Mouse (Mus musculus) gastrocnemius, adult 2 months (tissue): ENCODE measurements around the gene Nos1ap. TPM values are rescaled to one million over a fixed set of nuclear protein-coding genes. Genes with fewer than 3 reads are reported as not detected.

Experiments used
- DNase-seq: peaks from one replicate; pipeline ENCODE4 v3.0.0; 2022
- H3K27ac ChIP-seq: fragments of 200-600 bp; 2 replicates; pipeline ENCODE4 v1.8.1; 2022; ENCODE audit warnings: mild to moderate bottlenecking
- H3K4me3 ChIP-seq: fragments of 200-600 bp; 2 replicates; pipeline ENCODE4 v1.8.1; 2022; ENCODE audit warnings: mild to moderate bottlenecking, moderate library complexity
- CTCF ChIP-seq: fragments of 200-600 bp; IDR thresholded peaks from 2 replicates; pipeline ENCODE4 v1.8.1; 2022; ENCODE audit warnings: antibody characterized with exemption, mild to moderate bottlenecking, moderate library complexity
- intact Hi-C: fragments of 180-260 bp; cut with DNase I; formaldehyde crosslinking; loops from one replicate; pipeline ENCODE4 v1.15.1; 2025
- total RNA-seq, 2 experiments: library from RNA; stranded (reverse); gene quantifications; 2 replicates each; pipeline ENCODE4 v1.2.3; 2021

Gene Nos1ap
- total RNA-seq, 2 experiments from 2014 or later: 0.79 to 2.0 TPM

GRCm38 (mm10) chr1:170392771-170393728 lies 196.6 kb downstream of the Nos1ap start:
- intact Hi-C loops: no loop called here
- no peak overlapping the region for H3K27ac ChIP-seq

DNA sequence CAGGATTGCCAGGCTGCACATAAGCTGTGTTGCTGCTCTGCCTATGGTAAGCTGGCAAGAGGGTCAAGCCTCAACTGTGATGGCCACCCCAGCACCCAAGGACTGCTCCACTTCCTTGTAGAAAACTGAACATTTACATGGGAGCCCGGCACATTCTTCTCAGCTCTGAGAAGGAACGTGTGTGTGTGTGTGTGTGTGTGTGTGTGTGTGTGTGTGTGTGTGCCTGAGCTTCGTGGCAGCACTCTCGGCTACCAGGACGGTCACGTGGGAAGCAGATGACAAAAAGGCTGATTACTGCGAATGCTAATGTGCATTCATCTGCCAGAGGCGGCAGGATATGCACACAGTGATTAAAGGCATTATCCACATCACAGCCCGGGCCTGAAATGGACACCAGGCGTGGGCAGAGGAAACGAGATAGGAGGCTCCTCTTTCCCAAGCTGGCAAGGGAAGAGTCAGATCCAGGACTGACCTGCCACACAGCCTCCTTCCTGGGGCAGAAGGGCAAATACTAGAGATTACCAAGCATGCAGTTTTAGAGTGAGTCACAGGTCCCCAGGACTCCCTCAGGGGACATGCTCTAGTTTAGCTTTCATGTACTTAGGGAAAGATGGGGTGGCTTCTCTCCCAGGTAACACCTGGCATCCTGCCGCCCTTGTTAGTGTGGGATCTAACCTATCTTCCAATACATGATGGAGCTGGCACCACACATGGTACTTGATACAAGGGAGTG lies 202.3 kb downstream of the Nos1ap start:
- Histone ChIP-seq H3K4me3 (no peak overlapping the region), H3K27ac (no peak overlapping the region)
- TF ChIP-seq CTCF: no peak
- intact Hi-C loops: no loop called here
- no peak for DNase-seq

More at GRCm38 (mm10) chr1:170392771-170393728, 196.6 kb downstream of the Nos1ap start:
- TF ChIP-seq CTCF: no peak
- no peak for DNase-seq
- no peak overlapping the region for H3K4me3 ChIP-seq

GRCm38 (mm10) chr1:170385416-170385815 lies 204.2 kb downstream of the Nos1ap start:
- DNase-seq: no peak
- no peak overlapping the region for H3K4me3 ChIP-seq
- intact Hi-C loops: no loop called here
- no peak overlapping the region for H3K27ac ChIP-seq
- no peak for TF ChIP-seq CTCF

DNA sequence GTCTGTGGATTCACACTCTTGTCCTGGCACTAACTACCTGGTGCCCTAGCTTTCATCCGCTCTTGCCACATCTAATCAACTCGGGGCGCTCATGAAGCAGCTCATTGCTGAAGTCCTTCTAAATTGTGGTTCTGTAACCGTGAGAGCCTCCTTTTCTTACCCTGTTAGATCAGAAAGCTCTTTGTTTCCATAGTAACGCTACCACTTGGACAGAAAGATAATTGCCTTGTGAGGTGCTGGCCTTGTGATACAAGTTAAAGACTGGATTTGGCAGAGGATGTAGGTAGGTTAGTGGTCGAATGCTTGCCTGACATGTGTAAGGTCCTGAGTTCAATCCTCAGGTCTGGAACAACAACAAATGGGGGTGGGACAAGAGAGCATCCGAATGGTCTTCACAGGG lies 206.1 kb downstream of the Nos1ap start:
- no peak overlapping the region for H3K27ac ChIP-seq
- no peak overlapping the region for H3K4me3 ChIP-seq
- intact Hi-C loops: no loop called here
- no peak for DNase-seq
- no peak for TF ChIP-seq CTCF

DNA sequence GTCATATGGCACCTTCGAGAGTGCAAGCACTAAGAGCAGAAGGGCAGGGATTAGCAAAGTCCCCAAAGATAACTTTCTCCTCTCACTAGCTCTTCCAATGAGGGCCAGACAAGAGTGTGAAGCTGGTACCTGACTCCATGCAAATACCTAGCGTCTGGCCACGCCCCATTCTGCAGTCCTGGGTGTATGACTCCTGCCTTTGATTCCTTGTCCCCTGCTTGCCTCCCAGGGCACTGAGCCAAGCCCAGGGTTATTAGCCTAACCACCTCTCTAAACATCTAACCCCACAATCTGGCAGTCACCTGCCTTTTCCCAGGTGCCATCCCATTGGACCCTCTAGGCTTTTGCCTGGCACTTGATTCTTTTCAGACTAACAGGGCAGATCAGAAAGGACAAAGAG lies 208.2 kb downstream of the Nos1ap start:
- intact Hi-C loops: no loop called here
- DNase-seq: no peak
- no peak overlapping the region for H3K4me3 ChIP-seq

GRCm38 (mm10) chr1:170380505-170380904 lies 209.2 kb downstream of the Nos1ap start:
- Histone ChIP-seq H3K27ac (no peak overlapping the region), H3K4me3 (no peak overlapping the region)
- intact Hi-C loops: no loop called here
- no peak for DNase-seq
- no peak for TF ChIP-seq CTCF

More for the DNA sequence above, 208.2 kb downstream of the Nos1ap start:
- H3K27ac ChIP-seq: no peak overlapping the region
- TF ChIP-seq CTCF: no peak

DNA sequence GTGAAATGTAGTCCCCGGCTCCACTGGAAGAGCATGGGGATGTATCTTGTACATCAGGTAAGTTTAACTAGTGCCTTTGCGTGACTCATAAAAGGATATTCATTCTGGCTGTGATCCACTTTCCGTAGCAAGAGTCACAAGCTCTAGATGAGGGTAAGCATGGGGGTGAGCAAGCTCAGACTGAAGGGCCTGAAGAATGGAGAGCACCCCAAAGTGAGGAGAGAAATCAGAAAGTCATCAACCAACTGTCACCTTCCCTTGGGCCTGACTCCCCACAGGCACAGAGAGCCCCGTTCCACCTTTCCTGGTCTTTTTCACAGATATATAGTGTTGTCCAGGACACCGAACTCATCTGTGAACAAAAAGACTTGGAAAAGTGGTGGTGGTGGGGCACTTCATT lies 213.9 kb downstream of the Nos1ap start:
- Histone ChIP-seq H3K4me3 (no peak overlapping the region), H3K27ac (no peak overlapping the region)
- intact Hi-C loops: no loop called here
- no peak for DNase-seq
- TF ChIP-seq CTCF: no peak

DNA sequence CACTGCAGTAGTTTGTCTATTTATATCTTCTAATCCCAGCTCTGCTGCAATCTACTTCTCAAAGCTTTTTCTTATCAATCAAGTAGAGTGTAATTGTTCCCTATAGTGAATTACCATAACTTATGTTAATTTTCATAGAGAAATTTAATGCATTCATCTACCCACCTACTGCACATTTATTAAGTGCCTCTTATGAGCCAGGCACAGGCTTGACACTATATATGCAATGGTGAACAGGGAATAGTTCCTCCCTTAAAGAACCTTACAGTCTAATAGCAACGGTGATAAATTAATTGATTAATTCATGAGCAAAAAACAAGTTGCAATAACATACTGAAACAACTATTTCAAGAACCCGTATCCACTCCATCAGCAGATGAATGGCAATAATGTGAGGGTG lies 215.9 kb downstream of the Nos1ap start:
- no peak overlapping the region for H3K27ac ChIP-seq
- TF ChIP-seq CTCF: no peak
- no peak for DNase-seq
- H3K4me3 ChIP-seq: no peak overlapping the region
- intact Hi-C loops: no loop called here

- no peak for TF ChIP-seq CTCF
- DNase-seq: no peak
- Histone ChIP-seq H3K27ac (no peak overlapping the region), H3K4me3 (no peak overlapping the region)
- intact Hi-C loops: no loop called here
These were observed 218.4 kb downstream of the Nos1ap start for GRCm38 (mm10) chr1:170371191-170371792.

DNA sequence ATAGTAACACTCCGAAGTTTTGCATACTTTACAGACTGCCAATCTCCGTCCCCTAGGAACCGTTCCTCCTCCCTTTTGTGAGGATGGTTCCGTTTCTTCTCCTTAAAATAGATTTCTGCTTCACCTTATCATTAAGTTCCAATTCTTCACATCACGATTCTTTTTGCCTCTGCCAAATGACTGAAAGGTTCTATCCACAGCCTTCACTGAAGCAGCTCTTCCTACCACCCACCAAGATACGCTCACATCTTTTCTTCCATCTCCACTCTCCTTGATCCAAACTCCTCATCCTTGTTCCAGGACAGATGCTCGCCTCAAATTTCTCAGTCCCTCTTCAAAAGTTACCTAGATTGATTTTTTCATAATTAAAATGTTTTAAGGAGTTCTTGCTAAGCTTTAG lies 220.8 kb downstream of the Nos1ap start:
- intact Hi-C loops: no loop called here
- no peak overlapping the region for H3K27ac ChIP-seq

DNA sequence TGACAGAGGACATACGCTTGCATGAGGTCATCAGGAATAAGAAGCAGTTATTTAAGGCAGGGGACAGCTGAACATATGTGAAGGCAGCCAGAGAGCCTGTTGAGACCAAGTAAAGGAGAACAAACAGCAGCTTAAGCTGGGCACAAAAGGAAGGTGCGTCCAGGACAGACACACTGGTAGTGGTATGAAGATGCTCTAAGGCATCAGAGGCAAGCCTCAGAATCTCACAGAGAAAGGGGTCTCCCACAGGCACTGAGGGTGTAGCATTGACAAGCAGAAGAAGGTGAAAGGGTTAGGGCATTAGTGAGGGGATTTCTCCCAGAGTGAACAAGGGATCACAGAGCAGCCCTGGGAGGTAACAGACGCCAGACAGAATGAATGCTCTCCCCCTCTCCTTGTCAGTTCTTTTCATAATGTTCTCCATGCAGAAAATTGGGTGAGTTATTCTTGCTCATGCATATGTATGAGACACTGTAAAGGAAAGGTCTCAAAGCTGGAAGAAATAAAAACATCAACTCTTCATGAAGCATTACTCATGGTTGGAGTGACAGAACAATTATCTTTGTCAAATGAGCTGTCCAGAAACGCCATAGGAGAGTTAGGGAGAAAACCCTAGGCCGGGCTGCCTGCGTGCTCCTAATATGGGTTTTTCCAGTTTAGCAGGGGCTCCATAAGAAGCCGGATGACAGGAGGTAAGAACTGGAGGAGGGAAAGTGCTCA lies 222.5 kb downstream of the Nos1ap start:
- intact Hi-C loops: no loop called here
- no peak overlapping the region for H3K4me3 ChIP-seq
- TF ChIP-seq CTCF: no peak
- no peak overlapping the region for H3K27ac ChIP-seq
- DNase-seq: no peak

More for the DNA sequence above, 220.8 kb downstream of the Nos1ap start:
- DNase-seq: no peak
- no peak for TF ChIP-seq CTCF
- H3K4me3 ChIP-seq: no peak overlapping the region

DNA sequence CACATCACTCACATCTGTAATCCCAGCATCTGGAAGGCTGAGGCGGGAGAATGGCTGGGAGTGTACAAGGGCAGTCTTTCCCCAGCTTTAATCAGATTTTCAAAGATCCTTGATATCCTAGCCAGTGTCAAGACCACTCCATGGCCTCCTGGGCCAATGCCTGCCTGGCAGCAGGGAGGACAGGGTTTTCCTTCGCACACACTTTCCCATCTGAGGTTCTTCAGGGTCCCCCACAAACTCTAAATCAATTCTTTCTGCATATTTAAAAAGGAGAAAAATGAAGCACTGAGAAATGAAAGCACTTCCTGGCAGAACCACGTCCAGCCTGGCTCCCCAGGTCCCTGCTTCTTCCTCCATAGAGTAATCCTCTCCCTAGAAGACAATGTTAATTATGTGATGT lies 225.9 kb downstream of the Nos1ap start:
- no peak for TF ChIP-seq CTCF
- no peak for DNase-seq
- intact Hi-C loops: no loop called here
- no peak overlapping the region for H3K4me3 ChIP-seq
- H3K27ac ChIP-seq: no peak overlapping the region
